Mouse (Mus musculus): Measurements from ENCODE around the gene Slc22a7. TPM values are rescaled to one million over a fixed set of nuclear protein-coding genes. Genes with fewer than 3 reads are reported as not detected.

The Slc22a7 gene
- polyA plus RNA-seq, 1 experiment from 2014 or later, result not detected

DNA sequence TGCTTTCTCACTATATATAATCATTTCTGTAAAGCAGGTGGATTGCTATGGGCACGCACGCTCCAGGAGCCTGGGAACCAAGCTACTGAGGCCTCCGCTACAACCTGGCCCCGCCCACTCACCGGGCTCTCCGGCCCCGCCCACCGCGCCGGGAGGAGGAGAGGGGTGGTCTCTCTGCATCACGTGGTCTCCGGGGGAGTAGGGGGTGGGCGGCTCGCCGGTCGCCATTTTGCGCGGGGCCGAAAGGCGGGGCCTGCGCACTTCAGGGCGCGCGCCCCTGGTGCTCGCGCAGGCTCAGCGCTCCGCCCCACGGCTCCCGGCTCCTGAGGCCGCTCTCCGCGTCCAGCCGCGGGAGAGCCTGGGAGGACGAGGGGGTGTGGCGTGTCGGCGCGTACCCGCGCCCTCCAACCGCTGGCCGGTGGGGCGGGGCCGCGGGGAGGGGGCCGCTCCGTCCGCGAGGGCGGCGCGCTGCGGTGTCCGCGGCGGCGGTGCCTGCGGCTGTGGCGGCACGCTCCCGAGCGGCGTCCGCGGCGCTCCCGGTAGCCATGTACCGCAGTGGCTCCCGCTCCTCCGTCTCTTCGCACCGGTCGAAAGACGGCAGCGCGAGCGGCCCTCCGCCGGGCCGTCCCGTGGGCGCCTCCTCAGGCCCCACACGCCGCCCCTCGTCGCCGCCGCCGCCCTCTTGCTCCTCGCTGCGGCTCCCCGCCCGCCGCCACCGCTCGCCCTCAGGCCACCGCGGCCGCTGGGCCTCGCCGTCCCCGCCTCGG, 54.8 kb downstream of the Slc22a7 start, which contains the start of gene Zfp318:
Zfp318 (plus strand) TSS at position 438 of the 767 bp plus-strand sequence.
- Histone ChIP-seq H3K4me3 (peak within 1 kb of the TSS; percentile 76), H3K27ac (ENCODE audit: poor library complexity, severe bottlenecking) (peak within 1 kb of the TSS; percentile 68), H3K36me3 (peaks cover 15% of the 10 kb centered on the region), H3K4me1 (replicated peaks) (peaks cover 10% of the 10 kb centered on the region), H3K4me2 (peak within 1 kb of the TSS; percentile 90), H3K27me3 (replicated peaks) (no peaks in the 10 kb centered on the region), H3K9ac (peak within 1 kb of the TSS; percentile 92), H3K9me3 (replicated peaks) (no peaks in the 10 kb centered on the region)
- ATAC-seq (ENCODE audit: insufficient number of reproducible peaks, low FRiP score), result peak; percentile 98
- WGBS, result under 1% methylated on average over 94 of the region's 105 CpGs

Other genes with a start within 250 kb of the Slc22a7 start
- 12.5 and 12.7 TPM in 2 replicates for gene Polh, start 235.8 kb downstream of the Slc22a7 start, polyA plus RNA-seq (2016; fragmentation: Nextera tagmentation; extraction: Ambion mirVana)
- gene Xpo5, start 235.7 kb downstream of the Slc22a7 start, polyA plus RNA-seq (2016; fragmentation: Nextera tagmentation; extraction: Ambion mirVana), result 29.9 and 32.4 TPM in 2 replicates
- 44.5 and 48.6 TPM in 2 replicates for gene Polr1c, start 190.4 kb downstream of the Slc22a7 start, polyA plus RNA-seq (2016; fragmentation: Nextera tagmentation; extraction: Ambion mirVana)
- 66.6 and 72.0 TPM in 2 replicates for gene Yipf3, start 190.4 kb downstream of the Slc22a7 start, polyA plus RNA-seq (2016; fragmentation: Nextera tagmentation; extraction: Ambion mirVana)
- gene Lrrc73, start 184.9 kb downstream of the Slc22a7 start, polyA plus RNA-seq (2016; fragmentation: Nextera tagmentation; extraction: Ambion mirVana), result 0.89 and 0.91 TPM in 2 replicates
- 43.7 and 44.1 TPM in 2 replicates for gene Tjap1, start 155.4 kb downstream of the Slc22a7 start, polyA plus RNA-seq (2016; fragmentation: Nextera tagmentation; extraction: Ambion mirVana)
- gene Dlk2, start 141.0 kb downstream of the Slc22a7 start, polyA plus RNA-seq (2016; fragmentation: Nextera tagmentation; extraction: Ambion mirVana), result 0.28 and 0.33 TPM in 2 replicates
- 7.2 and 7.3 TPM in 2 replicates for gene Abcc10, start 110.1 kb downstream of the Slc22a7 start, polyA plus RNA-seq (2016; fragmentation: Nextera tagmentation; extraction: Ambion mirVana)
- gene Zfp318, start 54.7 kb downstream of the Slc22a7 start, polyA plus RNA-seq (2016; fragmentation: Nextera tagmentation; extraction: Ambion mirVana), result 10.2 and 11.6 TPM in 2 replicates
- gene Crip3, start 9.5 kb downstream of the Slc22a7 start, polyA plus RNA-seq (2016; fragmentation: Nextera tagmentation; extraction: Ambion mirVana), result 0.27 and 1.0 TPM in 2 replicates
- 0.08 and 0.13 TPM in 2 replicates for gene Ttbk1, start 49.2 kb upstream of the Slc22a7 start, polyA plus RNA-seq (2016; fragmentation: Nextera tagmentation; extraction: Ambion mirVana)
- 24.2 and 25.9 TPM in 2 replicates for gene Dnph1, start 58.3 kb upstream of the Slc22a7 start, polyA plus RNA-seq (2016; fragmentation: Nextera tagmentation; extraction: Ambion mirVana)
- 7.2 and 7.4 TPM in 2 replicates for gene Cul9, start 107.9 kb upstream of the Slc22a7 start, polyA plus RNA-seq (2016; fragmentation: Nextera tagmentation; extraction: Ambion mirVana)
- gene Srf, start 117.7 kb upstream of the Slc22a7 start, polyA plus RNA-seq (2016; fragmentation: Nextera tagmentation; extraction: Ambion mirVana), result 15.0 and 17.5 TPM in 2 replicates
- gene Ptk7, start 191.0 kb upstream of the Slc22a7 start, polyA plus RNA-seq (2016; fragmentation: Nextera tagmentation; extraction: Ambion mirVana), result 68.5 and 71.4 TPM in 2 replicates
- 19.9 and 21.1 TPM in 2 replicates for gene Klc4, start 207.6 kb upstream of the Slc22a7 start, polyA plus RNA-seq (2016; fragmentation: Nextera tagmentation; extraction: Ambion mirVana)
- 90.9 and 99.0 TPM in 2 replicates for gene Mrpl2, start 207.8 kb upstream of the Slc22a7 start, polyA plus RNA-seq (2016; fragmentation: Nextera tagmentation; extraction: Ambion mirVana)
- gene Cul7, start 211.9 kb upstream of the Slc22a7 start, polyA plus RNA-seq (2016; fragmentation: Nextera tagmentation; extraction: Ambion mirVana), result 48.1 and 53.1 TPM in 2 replicates
- gene Rrp36, start 235.9 kb upstream of the Slc22a7 start, polyA plus RNA-seq (2016; fragmentation: Nextera tagmentation; extraction: Ambion mirVana), result 36.5 and 38.9 TPM in 2 replicates
- 116 and 123 TPM in 2 replicates for gene Mea1, start 240.3 kb upstream of the Slc22a7 start, polyA plus RNA-seq (2016; fragmentation: Nextera tagmentation; extraction: Ambion mirVana)
- 149 and 155 TPM in 2 replicates for gene Klhdc3, start 242.5 kb upstream of the Slc22a7 start, polyA plus RNA-seq (2016; fragmentation: Nextera tagmentation; extraction: Ambion mirVana)

All from heart, embryonic 12.5 days (tissue).